Mouse (Mus musculus): ENCODE results near the gene Lmcd1.

GRCm38 (mm10) chr6:112280161-112280560 is 6.6 kb downstream of the Lmcd1 start:
- TF ChIP-seq CTCF (IDR thresholded peaks at IDR 0.05; ENCODE audit: borderline replicate concordance, insufficient read depth, low read depth, low read length): no peak
- no peak for TF ChIP-seq POLR2A (IDR thresholded peaks at IDR 0.05; ENCODE audit: borderline replicate concordance, insufficient read depth, low read length)

Measured in cerebellum, adult 2 months (tissue).